20 mouse cellular contexts compared by ENCODE assay signal in genomic region chr10:26974224-26974623, GRCm38 (mm10).
DNase-seq lines count a peak whose midpoint lies in the region; ATAC-seq and TF ChIP-seq lines count a peak whose summit lies in the region.
"Had no signal": no experiment of that assay in that cellular context is flagged by ENCODE, and none has a peak within 500 bp of the region (broad histone marks: within the 10 kb centered on the region; RNA-seq: fewer than 3 reads in every experiment).

No protein-coding gene starts in this region.

- no peaks in the 10 kb centered on the region for H3K9me3 ChIP-seq in liver, embryonic 14.5 days (ENCODE audit: control insufficient read depth, low read length)
- H3K9me3 ChIP-seq: embryonic facial prominence, embryonic 10.5 days; forebrain, embryonic 13.5 days; heart, embryonic 10.5 days; hindbrain, embryonic 13.5 days had no signal

- WGBS in liver, embryonic 14.5 days (ENCODE audit: insufficient replicate concordance): 6% methylated on average over 1 of the region's 1 CpGs

- H3K27me3 ChIP-seq in liver, embryonic 14.5 days (ENCODE audit: control insufficient read depth, insufficient read depth, low read length): no peaks in the 10 kb centered on the region
- H3K27me3 ChIP-seq: forebrain, embryonic 13.5 days; hindbrain, embryonic 13.5 days had no signal

- DNase-seq in c-Kit-positive CD71-positive TER-119-positive erythroid progenitor cells, embryonic 14.5 days (ENCODE audit: low spot score): peak; percentile 50
- peak; percentile 20 for DNase-seq in liver
- DNase-seq in liver, embryonic 14.5 days (ENCODE audit: low read depth in 3 of 3, low spot score in 3 of 3): peak in 1 of 3 experiments; percentile 53
- no peak for DNase-seq in kidney, postnatal 25 days
- DNase-seq in adrenal gland, postnatal 14 days: no peak
- DNase-seq in layer of hippocampus, postnatal 10 days (ENCODE audit: low spot score in 2 of 2): no peak
- DNase-seq: adrenal gland, postnatal 10 days; cerebellum, adult 18-20 months; cerebellum, adult 9-11 months; cerebellum, postnatal 36 days; forebrain, postnatal 0 days; gastrocnemius, postnatal 14 days; heart, postnatal 10 days; heart, postnatal 4 days had no signal

- H3K4me2 ChIP-seq in liver, embryonic 14.5 days (ENCODE audit: low read depth): no peak overlapping the region
- H3K4me2 ChIP-seq: forebrain, embryonic 13.5 days; hindbrain, embryonic 13.5 days had no signal

- H3K27ac ChIP-seq in liver, embryonic 14.5 days: no peak overlapping the region
- H3K27ac ChIP-seq: embryonic facial prominence, embryonic 10.5 days; forebrain, embryonic 13.5 days; heart, embryonic 10.5 days; hindbrain, embryonic 13.5 days; hindbrain, postnatal 0 days had no signal

- H3K9ac ChIP-seq in liver, embryonic 14.5 days (replicated peaks): no peak overlapping the region
- H3K9ac ChIP-seq: forebrain, embryonic 13.5 days; forebrain, postnatal 0 days; hindbrain, embryonic 13.5 days had no signal

- no peak; the same call in 1 of the 2 replicates for TF ChIP-seq EP300 in liver, embryonic 14.5 days (IDR thresholded peaks at IDR 0.05; ENCODE audit: low read depth)

- peak; percentile 92 for ATAC-seq in liver, embryonic 14.5 days (ENCODE audit: insufficient read depth)
- peak; percentile 81 for ATAC-seq in megakaryocyte progenitor cell, adult 5-6 weeks (replicated peaks; ENCODE audit: poor library complexity)
- ATAC-seq: forebrain, embryonic 13.5 days; forebrain, postnatal 0 days; hindbrain, postnatal 0 days had no signal

- TF ChIP-seq CTCF in liver, embryonic 14.5 days (IDR thresholded peaks at IDR 0.05; ENCODE audit: low read depth): no peak

- H3K36me3 ChIP-seq in liver, embryonic 14.5 days (replicated peaks; ENCODE audit: control insufficient read depth, insufficient read depth, low read depth): no peaks in the 10 kb centered on the region
- H3K36me3 ChIP-seq: embryonic facial prominence, embryonic 10.5 days; heart, embryonic 10.5 days; hindbrain, embryonic 13.5 days had no signal

- peaks cover 2 to 16% of the 10 kb centered on the region in 2 experiments; a peak in 3 of 4 replicates for H3K4me1 ChIP-seq in liver, embryonic 14.5 days (replicated peaks; ENCODE audit: control insufficient read depth in 2 of 2, insufficient read depth in 2 of 2, low read length in 1 of 2)
- H3K4me1 ChIP-seq: embryonic facial prominence, embryonic 10.5 days; forebrain, embryonic 13.5 days; heart, embryonic 10.5 days; hindbrain, embryonic 13.5 days had no signal

- H3K4me3 ChIP-seq in liver, embryonic 14.5 days (ENCODE audit: insufficient read depth in 1 of 2, low read depth in 2 of 2, low read length in 2 of 2): no peak overlapping the region
- H3K4me3 ChIP-seq: embryonic facial prominence, embryonic 10.5 days; forebrain, embryonic 13.5 days; heart, embryonic 10.5 days; hindbrain, embryonic 13.5 days had no signal

Comparison
In these comparisons a context has a peak if more than half of its experiments do, and no peak if none do; other contexts are left out.
1. DNase-seq: peak in c-Kit-positive CD71-positive TER-119-positive erythroid progenitor cells, embryonic 14.5 days (single experiment) and liver (single experiment); none in kidney, postnatal 25 days (0 of 2), adrenal gland, postnatal 14 days (single experiment) and layer of hippocampus, postnatal 10 days (0 of 2).